Mouse (Mus musculus) heart, adult 8-10 months (tissue): Measurements from ENCODE around the gene Ndufaf7. TPM values are rescaled to one million over a fixed set of nuclear protein-coding genes. Genes with fewer than 3 reads are reported as not detected.

ENCODE experiments used
- DNase-seq: peaks from one replicate; pipeline ENCODE4 v3.0.0; 2022; ENCODE audit warnings: low spot score
- total RNA-seq, 4 experiments: library from RNA; stranded (reverse); gene quantifications; 2 replicates each; pipeline ENCODE4 v1.2.4; 2022

Gene Ndufaf7
- total RNA-seq, 4 experiments from 2014 or later, result 44.3 to 57.3 (median 50.7) TPM

DNA sequence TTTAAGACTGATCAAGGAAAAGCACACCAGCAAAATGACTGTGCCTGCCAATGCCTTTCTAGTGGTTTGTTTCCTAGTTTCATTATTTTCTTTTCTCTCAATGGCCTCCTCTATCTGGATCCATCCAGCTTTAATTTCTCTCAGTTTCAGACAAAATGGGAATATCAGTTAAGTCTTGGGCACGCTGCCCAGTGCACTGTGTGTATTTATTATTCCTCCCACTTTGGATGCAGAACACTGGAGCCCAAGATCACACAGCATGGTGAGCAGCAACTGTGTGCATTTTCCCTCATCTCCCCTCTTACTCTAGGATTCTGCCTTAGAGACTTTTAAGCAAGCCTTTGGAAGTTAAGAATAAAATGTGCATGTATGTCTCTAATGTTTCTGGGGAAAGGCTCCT, 27.5 kb downstream of the Ndufaf7 start:
- no peak for DNase-seq

- no peak for DNase-seq
Measured at GRCm38 (mm10) chr17:78966092-78966883, 29.4 kb downstream of the Ndufaf7 start.

DNA sequence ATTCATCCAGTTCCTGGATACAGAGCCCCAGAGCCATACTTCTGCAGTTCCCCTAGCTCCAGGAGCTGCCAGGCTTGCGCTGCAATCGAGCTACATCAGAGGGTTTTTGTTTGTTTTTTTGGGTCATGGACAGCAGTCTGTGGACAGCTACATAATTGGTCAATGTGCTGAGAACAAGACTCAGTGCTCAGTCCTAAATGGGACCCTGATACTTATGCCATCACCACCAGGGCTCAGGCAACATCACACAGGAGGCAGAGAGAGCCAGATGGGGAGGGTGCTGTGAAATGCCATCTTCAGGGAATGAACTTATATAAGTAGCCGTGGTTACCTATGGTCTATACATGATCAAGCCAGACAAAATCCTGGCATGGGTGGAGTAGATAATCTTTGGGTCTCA, 31.6 kb downstream of the Ndufaf7 start:
- DNase-seq, result no peak

- no peak for DNase-seq
Measured at GRCm38 (mm10) chr17:78983166-78983565, 46.2 kb downstream of the Ndufaf7 start.

GRCm38 (mm10) chr17:78983736-78984135, 46.8 kb downstream of the Ndufaf7 start:
- DNase-seq, result no peak

- DNase-seq, result peak; percentile 9
Measured at GRCm38 (mm10) chr17:78989015-78989414, 52.1 kb downstream of the Ndufaf7 start.

DNA sequence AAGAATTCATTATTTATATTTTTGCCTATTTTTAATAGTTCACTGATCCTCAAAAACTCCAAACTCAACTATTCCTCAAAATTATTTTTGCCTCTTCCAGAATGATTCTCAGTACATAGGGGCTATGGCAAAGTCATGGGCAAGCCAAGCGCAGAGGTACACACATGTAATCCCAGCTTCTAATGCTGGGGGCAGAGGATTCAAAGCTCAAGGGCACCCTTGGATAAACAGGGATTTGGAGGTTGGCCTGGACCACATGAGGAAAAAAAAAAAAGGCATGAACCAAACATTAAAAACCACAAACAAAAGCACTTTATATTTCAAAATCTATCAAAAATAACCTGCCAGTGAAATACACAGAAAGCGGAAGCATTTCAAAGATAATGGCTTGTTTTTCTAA, 54.6 kb downstream of the Ndufaf7 start:
- no peak for DNase-seq

GRCm38 (mm10) chr17:78992303-78993027, 55.5 kb downstream of the Ndufaf7 start:
- no peak for DNase-seq

GRCm38 (mm10) chr17:78993670-78994069, 56.7 kb downstream of the Ndufaf7 start:
- no peak for DNase-seq

- no peak for DNase-seq
Measured at GRCm38 (mm10) chr17:78994382-78994781, 57.4 kb downstream of the Ndufaf7 start.

GRCm38 (mm10) chr17:78994931-78995820, 58.2 kb downstream of the Ndufaf7 start:
- peak; percentile 53 for DNase-seq

Other genes starting within 250 kb of the Ndufaf7 start
- 10 to 100 TPM; 20.0 to 25.9 (median 24.3) TPM for gene Strn, start 199.9 kb upstream of the Ndufaf7 start, total RNA-seq
- gene Heatr5b, start 101.8 kb upstream of the Ndufaf7 start, total RNA-seq, result 10 to 100 TPM; 40.3 to 48.0 (median 44.7) TPM
- gene Gpatch11, start 101.6 kb upstream of the Ndufaf7 start, total RNA-seq, result 10 to 100 TPM; 23.0 to 35.3 (median 27.9) TPM
- 1 to 10 TPM; 7.9 to 9.5 (median 8.2) TPM for gene Eif2ak2, start 54.6 kb upstream of the Ndufaf7 start, total RNA-seq
- gene Sult6b1, start 30.1 kb upstream of the Ndufaf7 start, total RNA-seq, result not detected
- gene Cebpzos, start 20.6 kb upstream of the Ndufaf7 start, total RNA-seq, result 10 to 100 TPM; 64.4 to 75.7 (median 70.8) TPM
- 10 to 100 TPM; 18.3 to 21.0 (median 19.3) TPM for gene Cebpz, start 70 bp upstream of the Ndufaf7 start, total RNA-seq
- 10 to 100 TPM; 14.2 to 15.5 (median 14.9) TPM for gene Prkd3, start 83.7 kb downstream of the Ndufaf7 start, total RNA-seq
- 1 to 10 TPM; 3.7 to 4.7 (median 4.5) TPM for gene Qpct, start 114.8 kb downstream of the Ndufaf7 start, total RNA-seq